Mouse (Mus musculus) erythroblast, embryonic 14.5 days (primary cell): ENCODE results near the gene Bmpr2.

Source experiments
- GATA1 ChIP-seq: IDR thresholded peaks from 2 replicates; pipeline ENCODE4 v1.6.1; 2012; ENCODE audit warnings: low read length, inconsistent platforms, mixed read lengths
- TAL1 ChIP-seq: IDR thresholded peaks from 3 replicates; pipeline ENCODE4 v1.6.1; 2012; ENCODE audit warnings: low read length, inconsistent platforms, mixed read lengths

DNA sequence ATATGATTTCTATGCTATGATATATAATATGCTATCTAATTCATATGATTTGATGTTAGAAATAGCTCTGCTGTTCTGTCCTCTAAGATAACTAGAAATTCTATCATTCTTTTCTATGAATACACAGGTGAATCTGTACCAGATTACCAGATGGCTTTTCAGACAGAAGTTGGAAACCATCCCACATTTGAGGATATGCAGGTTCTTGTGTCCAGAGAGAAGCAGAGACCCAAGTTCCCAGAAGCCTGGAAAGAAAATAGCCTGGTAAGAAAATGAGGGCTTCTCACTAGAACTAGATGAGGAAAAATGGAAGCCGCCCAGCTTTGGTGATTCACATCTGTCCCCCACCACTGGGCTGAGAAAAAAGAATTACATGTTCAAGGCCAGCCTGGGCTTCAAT lies 95.8 kb downstream of the Bmpr2 start:
- TF ChIP-seq TAL1 (no peak), GATA1 (no peak)
